Mouse (Mus musculus): ENCODE results near the gene Lin28a. TPM values are rescaled to one million over a fixed set of nuclear protein-coding genes. Genes with fewer than 3 reads are reported as not detected.
"Not testable (repeated sequence)": the region's sequence is repeated elsewhere in the genome, so short reads cannot be mapped to it uniquely, and the experiment has no call there.

Gene Lin28a
- polyA plus RNA-seq, 1 experiment from 2014 or later = 3.4 TPM

- Histone ChIP-seq H3K27ac (ENCODE audit: low read depth, low read length) (no peak within 1 kb of the TSS), H3K4me3 (ENCODE audit: low read depth, low read length) (peak within 1 kb of the TSS; percentile 68), H3K4me1 (ENCODE audit: control insufficient read depth, insufficient read depth, low read length) (peaks cover 5% of the 10 kb centered on the region; the same call in 1 of the 2 replicates), H3K9ac (ENCODE audit: low read length) (peak within 1 kb of the TSS; percentile 71), H3K4me2 (ENCODE audit: low read depth) (peak within 1 kb of the TSS; percentile 86), H3K36me3 (ENCODE audit: control insufficient read depth, insufficient read depth, low read length) (no peaks in the 10 kb centered on the region; the same call in none of the 2 replicates), H3K27me3 (ENCODE audit: control insufficient read depth, insufficient read depth, low read length) (no peaks in the 10 kb centered on the region), H3K9me3 (ENCODE audit: control insufficient read depth, low read length) (no peaks in the 10 kb centered on the region)
- DNase-seq (ENCODE audit: low spot score) (peak; percentile 100), ATAC-seq (ENCODE audit: insufficient read depth, low FRiP score, low TSS enrichment) (peak; percentile 95)
- WGBS = under 1% methylated on average over 49 of the region's 49 CpGs
Observed at GRCm38 (mm10) chr4:134000466-134001438, 17.9 kb downstream of the Lin28a start, which contains the start of gene Dhdds. Gene Dhdds (minus strand): TSS chr4:134000918.

GRCm38 (mm10) chr4:133994697-133995096 lies 23.9 kb downstream of the Lin28a start:
- DNase-seq (ENCODE audit: low spot score) (no peak), ATAC-seq (ENCODE audit: insufficient read depth, low FRiP score, low TSS enrichment) (no peak)
- Histone ChIP-seq H3K4me1 (ENCODE audit: control insufficient read depth, insufficient read depth, low read length) (peaks cover 2% of the 10 kb centered on the region; the same call in 1 of the 2 replicates), H3K9ac (ENCODE audit: low read length) (no peak overlapping the region), H3K9me3 (ENCODE audit: control insufficient read depth, low read length) (no peaks in the 10 kb centered on the region), H3K4me2 (ENCODE audit: low read depth) (no peak overlapping the region), H3K36me3 (ENCODE audit: control insufficient read depth, insufficient read depth, low read length) (peaks cover 3% of the 10 kb centered on the region), H3K27ac (ENCODE audit: low read depth, low read length) (no peak overlapping the region), H3K4me3 (ENCODE audit: low read depth, low read length) (no peak overlapping the region), H3K27me3 (ENCODE audit: control insufficient read depth, insufficient read depth, low read length) (no peaks in the 10 kb centered on the region)
- WGBS = 88% methylated on average over 8 of the region's 8 CpGs

- H3K36me3 ChIP-seq (ENCODE audit: control insufficient read depth, insufficient read depth, low read length) = peaks cover 3% of the 10 kb centered on the region; the same call in 1 of the 2 replicates
- no peaks in the 10 kb centered on the region for H3K9me3 ChIP-seq (ENCODE audit: control insufficient read depth, low read length)
- no peak overlapping the region for H3K27ac ChIP-seq (ENCODE audit: low read depth, low read length)
- no peak overlapping the region for H3K4me3 ChIP-seq (ENCODE audit: low read depth, low read length)
- ATAC-seq (ENCODE audit: insufficient read depth, low FRiP score, low TSS enrichment) = no peak
- no peaks in the 10 kb centered on the region for H3K27me3 ChIP-seq (ENCODE audit: control insufficient read depth, insufficient read depth, low read length)
- WGBS = 90% methylated on average over 13 of the region's 13 CpGs
- H3K4me2 ChIP-seq (ENCODE audit: low read depth) = no peak overlapping the region
- no peak overlapping the region for H3K9ac ChIP-seq (ENCODE audit: low read length)
- no peaks in the 10 kb centered on the region for H3K4me1 ChIP-seq (ENCODE audit: control insufficient read depth, insufficient read depth, low read length)
- no peak for DNase-seq (ENCODE audit: low spot score)
Observed at GRCm38 (mm10) chr4:133991087-133991660, 27.5 kb downstream of the Lin28a start.

- H3K4me2 ChIP-seq (ENCODE audit: low read depth) = no peak overlapping the region
- ATAC-seq (ENCODE audit: insufficient read depth, low FRiP score, low TSS enrichment) (no peak), DNase-seq (ENCODE audit: low spot score) (no peak)
- H3K27ac ChIP-seq (ENCODE audit: low read depth, low read length) = no peak overlapping the region
- H3K36me3 ChIP-seq (ENCODE audit: control insufficient read depth, insufficient read depth, low read length) = peaks cover 3% of the 10 kb centered on the region; the same call in 1 of the 2 replicates
- H3K4me1 ChIP-seq (ENCODE audit: control insufficient read depth, insufficient read depth, low read length) = no peaks in the 10 kb centered on the region
- H3K4me3 ChIP-seq (ENCODE audit: low read depth, low read length) = no peak overlapping the region
- H3K27me3 ChIP-seq (ENCODE audit: control insufficient read depth, insufficient read depth, low read length) = no peaks in the 10 kb centered on the region
- H3K9ac ChIP-seq (ENCODE audit: low read length) = no peak overlapping the region
- no peaks in the 10 kb centered on the region for H3K9me3 ChIP-seq (ENCODE audit: control insufficient read depth, low read length)
- 69% methylated on average over 4 of the region's 4 CpGs for WGBS
Observed at GRCm38 (mm10) chr4:133990035-133990434, 28.6 kb downstream of the Lin28a start.

GRCm38 (mm10) chr4:133988289-133988688 lies 30.4 kb downstream of the Lin28a start:
- H3K9ac ChIP-seq (ENCODE audit: low read length); H3K4me1 ChIP-seq (ENCODE audit: control insufficient read depth, insufficient read depth, low read length); H3K27ac ChIP-seq (ENCODE audit: low read depth, low read length); H3K4me2 ChIP-seq (ENCODE audit: low read depth); H3K27me3 ChIP-seq (ENCODE audit: control insufficient read depth, insufficient read depth, low read length); H3K9me3 ChIP-seq (ENCODE audit: control insufficient read depth, low read length); H3K4me3 ChIP-seq (ENCODE audit: low read depth, low read length); DNase-seq (ENCODE audit: low spot score); H3K36me3 ChIP-seq (ENCODE audit: control insufficient read depth, insufficient read depth, low read length); ATAC-seq (ENCODE audit: insufficient read depth, low FRiP score, low TSS enrichment): not testable (repeated sequence)
- WGBS = 94% methylated on average over 8 of the region's 8 CpGs

GRCm38 (mm10) chr4:133982936-133983335 lies 35.7 kb downstream of the Lin28a start:
- no peak for ATAC-seq (ENCODE audit: insufficient read depth, low FRiP score, low TSS enrichment)
- H3K4me1 ChIP-seq (ENCODE audit: control insufficient read depth, insufficient read depth, low read length) = no peaks in the 10 kb centered on the region
- no peaks in the 10 kb centered on the region for H3K27me3 ChIP-seq (ENCODE audit: control insufficient read depth, insufficient read depth, low read length)
- H3K36me3 ChIP-seq (ENCODE audit: control insufficient read depth, insufficient read depth, low read length) = peaks cover 2% of the 10 kb centered on the region; the same call in 1 of the 2 replicates
- H3K4me2 ChIP-seq (ENCODE audit: low read depth) = no peak overlapping the region
- no peak overlapping the region for H3K4me3 ChIP-seq (ENCODE audit: low read depth, low read length)
- 82% methylated on average over 13 of the region's 13 CpGs for WGBS
- no peak overlapping the region for H3K9ac ChIP-seq (ENCODE audit: low read length)
- H3K27ac ChIP-seq (ENCODE audit: low read depth, low read length) = no peak overlapping the region
- no peaks in the 10 kb centered on the region for H3K9me3 ChIP-seq (ENCODE audit: control insufficient read depth, low read length)
- DNase-seq (ENCODE audit: low spot score) = no peak

- no peaks in the 10 kb centered on the region for H3K27me3 ChIP-seq (ENCODE audit: control insufficient read depth, insufficient read depth, low read length)
- no peak overlapping the region for H3K9ac ChIP-seq (ENCODE audit: low read length)
- no peak overlapping the region for H3K4me3 ChIP-seq (ENCODE audit: low read depth, low read length)
- H3K4me1 ChIP-seq (ENCODE audit: control insufficient read depth, insufficient read depth, low read length) = no peaks in the 10 kb centered on the region
- no peak overlapping the region for H3K27ac ChIP-seq (ENCODE audit: low read depth, low read length)
- H3K9me3 ChIP-seq (ENCODE audit: control insufficient read depth, low read length) = no peaks in the 10 kb centered on the region
- H3K4me2 ChIP-seq (ENCODE audit: low read depth) = no peak overlapping the region
- WGBS = 90% methylated on average over 5 of the region's 5 CpGs
- ATAC-seq (ENCODE audit: insufficient read depth, low FRiP score, low TSS enrichment) = no peak
- H3K36me3 ChIP-seq (ENCODE audit: control insufficient read depth, insufficient read depth, low read length) = 0 out of 2 replicates have a peak, but pooled peaks cover 2% of the 10 kb centered on the region
- no peak for DNase-seq (ENCODE audit: low spot score)
Observed at GRCm38 (mm10) chr4:133980496-133980895, 38.1 kb downstream of the Lin28a start.

GRCm38 (mm10) chr4:133978021-133978711 lies 40.5 kb downstream of the Lin28a start:
- Histone ChIP-seq H3K27ac (ENCODE audit: low read depth, low read length) (no peak overlapping the region), H3K36me3 (ENCODE audit: control insufficient read depth, insufficient read depth, low read length) (0 out of 2 replicates have a peak, but pooled peaks cover 2% of the 10 kb centered on the region), H3K4me2 (ENCODE audit: low read depth) (no peak overlapping the region), H3K4me1 (ENCODE audit: control insufficient read depth, insufficient read depth, low read length) (no peaks in the 10 kb centered on the region), H3K4me3 (ENCODE audit: low read depth, low read length) (no peak overlapping the region), H3K27me3 (ENCODE audit: control insufficient read depth, insufficient read depth, low read length) (no peaks in the 10 kb centered on the region), H3K9me3 (ENCODE audit: control insufficient read depth, low read length) (no peaks in the 10 kb centered on the region), H3K9ac (ENCODE audit: low read length) (no peak overlapping the region)
- 93% methylated on average over 10 of the region's 10 CpGs for WGBS
- no peak for DNase-seq (ENCODE audit: low spot score)
- ATAC-seq (ENCODE audit: insufficient read depth, low FRiP score, low TSS enrichment) = no peak
